Mouse (Mus musculus): ENCODE measurements around the gene Srsf5.

The Srsf5 gene

GRCm38 (mm10) chr12:80997652-80998051 lies 52.3 kb downstream of the Srsf5 start:
- no peak for DNase-seq (ENCODE audit: low spot score in 2 of 2)

- DNase-seq (ENCODE audit: low spot score in 2 of 2): no peak
Observed at GRCm38 (mm10) chr12:80998528-80999221, 53.4 kb downstream of the Srsf5 start.

Data from frontal cortex, postnatal 14 days (tissue).